Mouse (Mus musculus): ENCODE data around the gene Znfx1.

Gene Znfx1

DNA sequence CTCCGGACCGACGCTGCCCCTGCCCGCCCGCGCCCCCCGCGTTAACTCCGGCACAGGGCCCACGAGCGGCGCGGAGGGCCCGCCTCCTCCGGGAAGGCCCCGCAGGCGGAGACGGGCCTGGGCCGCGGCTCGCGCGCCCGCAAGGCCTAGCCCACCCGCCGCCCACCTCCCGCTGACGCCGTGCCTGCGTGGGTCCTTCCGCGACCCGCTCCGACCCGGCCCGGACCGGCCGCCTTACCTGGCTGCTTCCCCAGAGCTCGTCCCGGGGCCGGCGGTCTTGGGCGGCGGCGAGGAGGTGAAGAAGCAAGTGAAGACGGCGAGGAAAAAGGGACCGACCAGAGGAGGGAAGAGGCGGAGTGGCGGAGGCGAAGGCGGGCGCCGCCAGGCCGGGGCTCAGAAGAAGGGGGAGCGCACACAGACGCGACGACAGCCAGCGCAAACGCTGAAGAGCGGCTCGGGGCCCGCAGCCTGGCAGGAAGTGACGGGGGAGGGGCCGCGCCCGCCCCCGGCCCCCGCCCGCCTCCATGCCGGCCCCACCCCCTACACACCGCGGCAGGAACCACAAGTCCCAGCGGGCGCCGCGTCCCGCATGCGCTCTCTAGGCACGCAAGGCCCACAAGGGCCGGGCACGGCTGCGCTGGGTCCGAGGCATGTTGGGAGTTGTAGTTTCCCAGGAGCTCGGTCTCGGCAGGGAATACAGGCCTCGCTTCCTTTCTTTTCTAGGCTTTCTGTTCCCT lies 66.9 kb downstream of the Znfx1 start, which contains the start of gene Stau1:
TSS of gene Stau1 (minus strand) at position 504 of the 737 bp plus-strand sequence.
- peak; percentile 97 for DNase-seq (ENCODE audit: low read depth)

DNA sequence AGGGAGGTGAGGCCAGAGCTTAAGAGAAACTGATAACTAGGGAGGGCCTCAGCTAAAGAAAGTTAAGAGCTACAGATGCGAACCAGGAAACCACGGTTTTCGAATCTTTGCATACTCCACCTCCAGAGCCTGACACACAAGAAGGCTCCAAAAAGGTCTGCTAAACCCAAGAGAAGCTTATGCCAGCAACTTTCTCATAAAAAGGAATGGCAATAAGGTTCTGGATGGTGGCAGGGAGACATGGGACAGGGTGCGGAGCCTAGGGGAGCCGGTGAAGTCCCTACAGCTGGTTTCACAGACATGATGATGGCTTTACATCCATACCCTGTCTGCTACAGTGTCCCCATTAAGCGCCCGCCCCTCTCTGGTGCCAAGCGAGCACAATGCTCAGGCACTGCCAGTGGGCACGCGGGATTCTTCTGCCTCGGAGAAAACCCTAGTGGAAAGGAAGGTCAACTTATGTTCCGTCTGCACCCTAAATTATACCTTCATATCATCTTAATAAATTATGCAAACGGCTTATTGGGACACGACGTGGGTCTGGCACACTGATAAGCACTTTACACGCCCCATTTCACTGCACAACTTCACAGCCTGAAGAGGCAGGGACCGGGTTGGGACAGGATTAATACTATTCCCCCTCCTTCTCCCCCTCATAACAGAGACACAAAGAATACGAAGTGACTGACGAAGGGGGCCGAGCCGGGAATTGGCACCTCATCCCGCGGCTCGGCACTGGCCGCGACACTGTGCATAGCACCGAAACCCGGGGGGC lies 67.6 kb downstream of the Znfx1 start:
- peak; percentile 74 for DNase-seq (ENCODE audit: low read depth)

DNA sequence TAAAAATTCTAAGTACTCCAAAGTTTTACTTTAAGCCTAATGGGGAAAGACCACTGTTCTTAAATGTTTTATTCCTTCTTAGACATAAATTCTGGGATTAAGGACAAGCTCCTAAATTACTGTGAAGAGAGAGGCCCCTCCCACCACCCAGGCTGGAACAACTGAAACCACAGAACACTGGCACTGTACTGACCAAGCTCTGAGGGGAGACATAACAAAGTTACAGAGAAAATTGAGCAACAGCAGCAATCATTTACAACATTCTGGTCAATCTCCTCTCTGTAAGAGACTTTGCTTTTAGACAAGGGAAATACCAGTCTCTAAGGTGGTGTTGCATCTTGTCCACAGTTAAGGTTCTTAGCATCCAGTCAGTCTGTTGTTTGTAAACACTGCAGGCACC lies 70.9 kb downstream of the Znfx1 start:
- no peak for DNase-seq (ENCODE audit: low read depth)

DNA sequence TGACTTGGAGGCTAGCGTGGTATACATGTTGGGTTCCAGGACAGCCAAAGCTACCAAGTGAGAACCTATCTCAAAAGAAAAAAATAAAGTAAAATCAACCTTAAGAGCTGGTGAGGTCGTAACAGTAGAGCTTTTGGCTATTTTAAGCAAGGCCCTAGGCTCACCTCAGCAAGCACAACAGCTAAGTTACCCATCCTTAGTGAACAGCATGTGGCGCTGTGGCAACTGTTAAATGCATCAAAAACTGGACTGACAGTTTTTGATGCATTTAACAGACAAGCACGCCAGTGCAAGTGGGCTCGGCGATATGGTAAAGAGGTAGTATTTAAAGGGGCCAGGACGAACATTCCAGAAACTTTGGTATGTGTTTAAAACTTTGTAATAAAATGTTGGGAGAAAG lies 72.0 kb downstream of the Znfx1 start:
- DNase-seq (ENCODE audit: low read depth) = no peak

Data from induced T-regulatory cell, adult 2 months (primary cell).